Mouse (Mus musculus) liver, postnatal 0 days (tissue): Measurements from ENCODE around the gene Mrfap1. TPM values are rescaled to one million over a fixed set of nuclear protein-coding genes. Genes with fewer than 3 reads are reported as not detected.
"Not testable (repeated sequence)": the region's sequence is repeated elsewhere in the genome, so short reads cannot be mapped to it uniquely, and the experiment has no call there.

Experiments
- ATAC-seq: fragments of 200-750 bp; cut with Nextera tagmentation; 2 replicates; pipeline ENCODE4 v1.8.0; 2017; ENCODE audit warnings: mild to moderate bottlenecking, moderate library complexity
- DNase-seq: peaks from one replicate; pipeline ENCODE4 v3.0.0-alpha.2; 2016
- H3K27ac ChIP-seq: fragments of 300-500 bp; sonication (generic); 2 replicates; pipeline ENCODE4 v1.5.1; 2014; ENCODE audit warnings: antibody characterized with exemption, moderate library complexity, mild to moderate bottlenecking, low read depth
- H3K27me3 ChIP-seq: fragments of 300-500 bp; sonication (generic); 2 replicates; pipeline ENCODE4 v1.6.1; 2014; ENCODE audit warnings: low read length, control low read depth, mixed read lengths; ENCODE audit not compliant: insufficient read depth
- H3K36me3 ChIP-seq: fragments of 300-500 bp; sonication (generic); replicated peaks from 2 replicates; pipeline ENCODE4 v1.6.1; 2014; ENCODE audit warnings: mild to moderate bottlenecking, control low read depth, low read length, moderate library complexity, mixed read lengths; ENCODE audit not compliant: insufficient read depth
- H3K4me1 ChIP-seq: fragments of 300-500 bp; sonication (generic); 2 replicates; pipeline ENCODE4 v1.6.1; 2014; ENCODE audit warnings: antibody characterized with exemption, mild to moderate bottlenecking, control low read depth; ENCODE audit not compliant: insufficient read depth
- H3K4me2 ChIP-seq: fragments of 300-500 bp; sonication (generic); 2 replicates; pipeline ENCODE4 v1.6.1; 2014; ENCODE audit warnings: low read depth, mild to moderate bottlenecking, low read length, moderate library complexity, mixed read lengths
- H3K4me3 ChIP-seq: fragments of 300-500 bp; sonication (generic); 2 replicates; pipeline ENCODE4 v1.5.1; 2014; ENCODE audit warnings: low read depth, low read length
- H3K9ac ChIP-seq: fragments of 300-500 bp; sonication (generic); replicated peaks from 2 replicates; pipeline ENCODE4 v1.6.1; 2014; ENCODE audit warnings: mild to moderate bottlenecking, moderate library complexity
- H3K9me3 ChIP-seq: fragments of 300-500 bp; sonication (generic); 2 replicates; pipeline ENCODE4 v1.6.1; 2016; ENCODE audit warnings: mild to moderate bottlenecking, control low read depth, low read length, mixed read lengths
- CTCF ChIP-seq: sonication (generic); IDR thresholded peaks from 2 replicates; pipeline ENCODE4 v1.5.1; 2016; ENCODE audit warnings: antibody characterized with exemption, low read depth
- EP300 ChIP-seq: IDR thresholded peaks from 2 replicates; pipeline ENCODE4 v1.6.1; 2016; ENCODE audit warnings: antibody characterized with exemption, low read depth, mild to moderate bottlenecking
- WGBS: fragments of 180-500 bp; shearing (Covaris S2); extraction: QIAGEN DNeasy Blood & Tissue Kit; methylation state at CpG from one replicate; pipeline ENCODE4 v1.1.7; 2014; ENCODE audit not compliant: insufficient replicate concordance; 5-methylcytosine and 5-hydroxymethylcytosine counted together
- polyA plus RNA-seq: library from polyadenylated mRNA; unstranded; fragments of >200 nt; fragmentation: Nextera tagmentation; extraction: Ambion mirVana; gene quantifications from 2 replicates; pipeline ENCODE4 v1.2.1, GENCODE M21; 2015

Mrfap1 gene
- 153 and 164 TPM in 2 replicates for polyA plus RNA-seq

- H3K27ac ChIP-seq: peak within 1 kb of the TSS; percentile 96
- peak within 1 kb of the TSS; percentile 84 for H3K9ac ChIP-seq
- H3K4me1 ChIP-seq: peaks cover 21% of the 10 kb centered on the region
- under 1% methylated on average over 83 of the region's 90 CpGs for WGBS
- not testable (repeated sequence) for H3K36me3 ChIP-seq, H3K27me3 ChIP-seq, H3K9me3 ChIP-seq
- H3K4me3 ChIP-seq: peak within 1 kb of the TSS; percentile 78
- H3K4me2 ChIP-seq: peak within 1 kb of the TSS; percentile 86
- peak; percentile 95 for DNase-seq
- ATAC-seq: peak; percentile 85
Observed at GRCm38 (mm10) chr5:36796296-36797014, at the start of gene Mrfap1. Gene Mrfap1 (minus strand): TSS chr5:36796772.

GRCm38 (mm10) chr5:36844490-36844889 is 47.9 kb upstream of the Mrfap1 start:
- Histone ChIP-seq H3K4me3 (no peak overlapping the region), H3K27me3 (no peaks in the 10 kb centered on the region), H3K27ac (no peak overlapping the region), H3K9ac (no peak overlapping the region), H3K4me1 (no peaks in the 10 kb centered on the region), H3K9me3 (peaks cover 5% of the 10 kb centered on the region; the same call in 1 of the 2 replicates), H3K4me2 (no peak overlapping the region), H3K36me3 (no peaks in the 10 kb centered on the region)
- WGBS: 75% methylated on average over 10 of the region's 10 CpGs
- DNase-seq: no peak
- TF ChIP-seq EP300: no peak
- no peak for TF ChIP-seq CTCF
- ATAC-seq: no peak

- WGBS: 60% methylated on average over 1 of the region's 1 CpGs
- H3K27me3 ChIP-seq: no peaks in the 10 kb centered on the region
- H3K36me3 ChIP-seq: no peaks in the 10 kb centered on the region
- H3K9ac ChIP-seq: no peak overlapping the region
- no peak overlapping the region for H3K4me3 ChIP-seq
- H3K4me2 ChIP-seq: no peak overlapping the region
- ATAC-seq: no peak
- no peaks in the 10 kb centered on the region for H3K4me1 ChIP-seq
- no peak overlapping the region for H3K27ac ChIP-seq
- peaks cover 5% of the 10 kb centered on the region; the same call in 1 of the 2 replicates for H3K9me3 ChIP-seq
- DNase-seq: no peak
- TF ChIP-seq CTCF (no peak), EP300 (no peak)
Observed at GRCm38 (mm10) chr5:36841701-36842100, 45.1 kb upstream of the Mrfap1 start.

- WGBS: 68% methylated on average over 7 of the region's 7 CpGs
- H3K27ac ChIP-seq: no peak overlapping the region
- no peak overlapping the region for H3K9ac ChIP-seq
- H3K4me3 ChIP-seq: no peak overlapping the region
- no peak for TF ChIP-seq EP300
- TF ChIP-seq CTCF: no peak
- no peaks in the 10 kb centered on the region for H3K4me1 ChIP-seq
- no peak for ATAC-seq
- H3K4me2 ChIP-seq: no peak overlapping the region
- H3K9me3 ChIP-seq: peaks cover 5% of the 10 kb centered on the region; the same call in 1 of the 2 replicates
- DNase-seq: no peak
- no peaks in the 10 kb centered on the region for H3K36me3 ChIP-seq
- no peaks in the 10 kb centered on the region for H3K27me3 ChIP-seq
Observed at GRCm38 (mm10) chr5:36840092-36840491, 43.5 kb upstream of the Mrfap1 start.

- no peaks in the 10 kb centered on the region for H3K4me1 ChIP-seq
- WGBS: 60% methylated on average over 8 of the region's 8 CpGs
- H3K9me3 ChIP-seq: peaks cover 5% of the 10 kb centered on the region; the same call in 1 of the 2 replicates
- H3K27ac ChIP-seq: no peak overlapping the region
- H3K27me3 ChIP-seq: no peaks in the 10 kb centered on the region
- DNase-seq: no peak
- H3K36me3 ChIP-seq: no peaks in the 10 kb centered on the region
- no peak for ATAC-seq
- no peak overlapping the region for H3K4me3 ChIP-seq
- no peak overlapping the region for H3K9ac ChIP-seq
- no peak for TF ChIP-seq EP300
- TF ChIP-seq CTCF: no peak
- H3K4me2 ChIP-seq: no peak overlapping the region
Observed at GRCm38 (mm10) chr5:36839602-36840001, 43.0 kb upstream of the Mrfap1 start.

GRCm38 (mm10) chr5:36839032-36839431 is 42.5 kb upstream of the Mrfap1 start:
- Histone ChIP-seq H3K4me1 (no peaks in the 10 kb centered on the region), H3K27me3 (no peaks in the 10 kb centered on the region), H3K4me2 (no peak overlapping the region), H3K27ac (no peak overlapping the region), H3K4me3 (no peak overlapping the region), H3K9me3 (peaks cover 5% of the 10 kb centered on the region; the same call in 1 of the 2 replicates), H3K36me3 (no peaks in the 10 kb centered on the region), H3K9ac (no peak overlapping the region)
- DNase-seq (no peak), ATAC-seq (no peak)
- 74% methylated on average over 2 of the region's 2 CpGs for WGBS
- TF ChIP-seq EP300: no peak
- no peak for TF ChIP-seq CTCF
